Mouse (Mus musculus) heart, adult 2 months (tissue): ENCODE measurements around the gene Olfm1.

Experiments used
- CTCF ChIP-seq: fragments of 200-600 bp; IDR thresholded peaks from 2 replicates; pipeline ENCODE4 v1.8.1; 2022; ENCODE audit warnings: antibody characterized with exemption, mild to moderate bottlenecking, moderate library complexity
- EP300 ChIP-seq: fragments of 200-500 bp; IDR thresholded peaks from 2 replicates; pipeline ENCODE4 v1.6.1; 2011; ENCODE audit warnings: low read depth, low read length, control low read depth; ENCODE audit not compliant: insufficient read depth
- POLR2A ChIP-seq: fragments of 200-500 bp; IDR thresholded peaks from 2 replicates; pipeline ENCODE4 v1.6.1; 2011; ENCODE audit warnings: mild to moderate bottlenecking, low read depth, low read length, control low read depth; ENCODE audit not compliant: insufficient read depth

GRCm38 (mm10) chr2:28210273-28210672 lies 17.5 kb downstream of the Olfm1 start:
- TF ChIP-seq CTCF (no peak), POLR2A (no peak), EP300 (no peak)
